Mouse (Mus musculus) ovary, adult 18-20 months (tissue): ENCODE measurements at regions not wholly inside any gene's neighbourhood (a gene's known extent, or its start where the extent isn't known, plus 50 kb on each side); places are given as distances from the start of the nearest gene placed in this dataset.

Experiments
- DNase-seq: peaks from one replicate; pipeline ENCODE4 v3.0.0; 2022; ENCODE audit warnings: low spot score, mixed read lengths

GRCm38 (mm10) chr2:148290326-148290725 lies 104.8 kb upstream of the Sstr4 start:
- no peak for DNase-seq

DNA sequence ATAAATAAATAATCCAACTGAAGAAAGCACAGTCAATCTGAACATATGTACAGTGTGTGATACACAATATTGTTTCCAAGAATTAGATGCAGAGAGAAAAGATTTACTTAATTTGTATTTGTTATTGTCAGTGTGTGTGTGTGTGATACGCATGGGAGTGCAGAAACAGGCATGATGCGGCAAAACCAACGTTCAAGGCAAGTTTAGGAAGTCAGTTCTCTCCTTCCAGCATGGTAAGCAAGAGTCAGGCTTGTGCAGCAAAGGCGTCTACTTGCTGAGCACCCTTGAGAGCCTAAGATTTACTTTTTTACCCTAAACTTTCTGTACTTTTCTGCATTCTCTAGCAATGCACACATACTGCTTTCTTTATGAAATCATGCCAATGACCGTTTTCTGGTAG lies 102.7 kb upstream of the Sstr4 start:
- no peak for DNase-seq

- no peak for DNase-seq
These were observed 102.2 kb upstream of the Sstr4 start for GRCm38 (mm10) chr2:148292895-148293294.

GRCm38 (mm10) chr2:148300879-148301278 lies 94.3 kb upstream of the Sstr4 start:
- DNase-seq: no peak

DNA sequence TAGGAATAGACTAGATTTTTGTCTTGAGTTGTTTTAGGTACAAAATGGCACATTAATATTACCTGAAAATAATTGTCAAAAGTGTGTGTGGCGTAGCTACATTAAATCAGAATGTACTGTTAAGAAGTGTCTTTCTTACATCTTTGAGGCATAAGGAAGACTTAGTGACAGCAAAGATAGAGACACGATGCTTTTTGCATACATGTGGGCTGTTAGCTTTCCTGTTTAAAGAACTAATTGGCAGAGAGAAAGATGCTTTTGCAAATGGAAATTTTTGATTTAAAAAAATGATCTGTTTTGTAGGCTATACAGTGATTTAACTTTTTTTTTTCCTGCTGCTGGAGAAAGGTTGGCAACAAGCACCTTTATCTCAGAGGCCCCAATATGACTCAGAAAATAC lies 82.9 kb upstream of the Sstr4 start:
- DNase-seq: no peak

GRCm38 (mm10) chr2:148320896-148321295 lies 74.2 kb upstream of the Sstr4 start:
- no peak for DNase-seq

DNA sequence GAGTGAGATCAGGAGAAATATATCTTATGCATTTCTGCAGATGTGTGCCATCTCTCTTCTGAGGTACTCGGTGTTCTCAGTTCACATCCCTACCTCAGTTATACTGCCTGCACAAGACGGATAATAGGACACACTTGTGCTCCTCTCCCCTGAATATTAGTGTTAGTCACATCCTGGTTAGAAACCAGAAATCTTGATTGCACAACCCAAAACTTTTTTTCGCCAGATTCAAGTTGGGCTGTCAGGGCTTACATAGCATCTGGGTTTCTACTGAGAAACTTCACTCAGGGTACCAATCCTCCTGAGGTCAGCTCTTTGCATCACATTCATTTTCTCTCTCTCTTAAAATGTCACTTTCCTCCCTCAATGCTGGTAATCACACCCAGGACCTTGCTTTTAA lies 69.8 kb upstream of the Sstr4 start:
- DNase-seq: no peak

DNA sequence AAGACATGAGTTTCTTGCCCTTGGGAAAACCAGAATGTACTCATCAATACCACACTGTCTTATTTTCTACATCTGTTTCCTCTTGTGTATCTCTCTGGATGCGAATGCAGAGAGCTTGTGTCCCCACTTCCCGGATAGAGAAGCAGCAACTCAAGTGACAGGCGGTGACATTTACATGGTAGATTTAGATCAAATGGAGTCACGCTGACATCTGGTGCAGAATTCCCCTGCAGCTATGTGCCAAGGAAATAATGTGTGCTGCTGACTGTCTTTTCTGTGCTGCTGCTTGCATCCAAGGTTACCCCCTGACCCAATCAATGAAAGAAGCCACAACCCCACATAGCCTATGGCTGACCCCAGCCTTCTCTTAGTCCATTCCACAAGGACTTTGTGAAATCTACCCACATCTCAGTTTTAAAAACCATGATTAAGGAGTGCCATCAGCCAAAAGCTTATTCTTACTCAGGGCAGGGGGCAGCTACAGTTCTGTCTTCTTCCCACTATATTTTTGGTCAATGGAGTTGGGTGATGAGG lies 69.2 kb upstream of the Sstr4 start:
- no peak for DNase-seq

DNA sequence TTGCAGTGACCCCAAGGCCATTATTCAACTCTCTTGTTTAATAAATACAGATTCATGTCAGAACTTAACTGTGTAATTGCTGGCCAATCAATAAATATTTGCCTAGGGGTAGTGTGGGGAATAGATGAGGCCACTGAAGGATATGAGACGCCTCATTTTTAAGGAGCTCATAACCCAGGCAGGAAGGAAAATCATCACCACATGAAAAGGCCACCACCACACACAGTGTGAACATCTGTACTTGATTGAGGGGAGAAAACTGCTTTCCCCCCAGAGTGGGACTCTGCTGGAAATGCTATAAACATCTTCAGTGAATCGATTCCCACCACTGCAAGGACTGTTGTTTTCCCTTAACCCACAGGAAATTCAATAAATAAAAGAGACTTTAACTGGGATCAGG lies 68.7 kb upstream of the Sstr4 start:
- DNase-seq: no peak

DNA sequence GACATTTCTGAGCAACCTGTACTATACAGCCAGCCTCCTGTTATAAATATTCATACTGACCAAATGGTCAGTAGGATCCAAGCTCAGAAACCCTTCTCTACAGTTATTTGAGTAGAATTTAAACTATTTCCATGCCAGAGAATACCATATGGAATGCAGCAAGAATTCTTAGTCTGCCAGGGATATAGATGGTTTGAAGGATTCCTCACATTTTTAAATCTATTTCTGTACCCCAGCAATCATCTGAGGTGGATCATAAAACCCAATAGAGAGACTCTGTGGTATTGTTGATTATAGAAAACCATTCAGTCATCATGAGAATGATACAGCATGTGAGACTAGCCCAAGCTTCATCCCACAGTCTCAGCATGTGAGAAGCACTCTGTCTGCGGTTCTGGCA lies 67.6 kb upstream of the Sstr4 start:
- DNase-seq: no peak

- DNase-seq: no peak
These were observed 64.8 kb upstream of the Sstr4 start for GRCm38 (mm10) chr2:148330368-148330767.

GRCm38 (mm10) chr2:148334555-148334954 lies 60.6 kb upstream of the Sstr4 start:
- no peak for DNase-seq

DNA sequence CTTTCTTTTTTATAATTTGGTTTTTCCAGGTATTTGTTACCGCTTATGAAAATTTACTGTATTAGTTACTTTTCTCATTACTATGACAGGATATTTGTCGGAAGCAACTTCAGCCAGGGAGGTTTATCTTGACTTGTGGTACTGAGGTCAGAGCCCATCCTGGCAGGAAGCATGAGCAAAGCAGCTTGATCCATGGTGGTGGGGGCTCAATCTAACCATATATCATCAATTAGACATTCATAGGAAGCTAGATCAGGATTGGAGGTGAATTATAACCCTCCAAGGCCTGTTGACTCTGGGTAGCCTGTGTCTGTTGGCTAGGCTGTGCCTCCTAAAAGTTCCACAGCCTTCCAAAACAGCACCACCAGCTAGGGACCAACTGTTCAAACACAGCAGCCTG lies 58.5 kb upstream of the Sstr4 start:
- DNase-seq: no peak

DNA sequence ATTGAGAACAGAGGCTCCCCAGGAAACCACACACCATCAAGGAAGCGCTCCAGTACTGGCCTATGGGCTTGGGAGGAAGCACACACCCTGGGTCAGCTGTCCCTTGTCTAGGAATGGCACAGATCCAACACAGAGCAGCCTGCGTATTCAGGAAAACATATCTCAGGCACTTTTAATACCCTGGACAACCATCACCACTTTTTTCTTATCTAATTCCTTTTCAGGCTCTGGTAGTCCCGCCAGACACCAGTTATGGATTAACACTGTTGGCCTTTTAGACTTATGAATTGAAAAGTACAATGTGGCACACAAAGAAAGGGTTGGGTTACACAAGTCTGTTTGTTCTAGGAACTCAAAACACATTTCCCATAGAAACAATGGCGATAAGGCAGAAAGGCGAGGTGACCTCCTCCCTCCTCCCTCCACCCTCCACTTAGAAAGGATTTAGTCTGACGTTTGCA lies 56.8 kb upstream of the Sstr4 start:
- peak; percentile 13 for DNase-seq

GRCm38 (mm10) chr2:148338894-148339293 lies 56.2 kb upstream of the Sstr4 start:
- no peak for DNase-seq

GRCm38 (mm10) chr2:148344193-148344592 lies 51.0 kb upstream of the Sstr4 start:
- no peak for DNase-seq
